ENCODE assay signal across 26 mouse cellular contexts in the genomic region with DNA sequence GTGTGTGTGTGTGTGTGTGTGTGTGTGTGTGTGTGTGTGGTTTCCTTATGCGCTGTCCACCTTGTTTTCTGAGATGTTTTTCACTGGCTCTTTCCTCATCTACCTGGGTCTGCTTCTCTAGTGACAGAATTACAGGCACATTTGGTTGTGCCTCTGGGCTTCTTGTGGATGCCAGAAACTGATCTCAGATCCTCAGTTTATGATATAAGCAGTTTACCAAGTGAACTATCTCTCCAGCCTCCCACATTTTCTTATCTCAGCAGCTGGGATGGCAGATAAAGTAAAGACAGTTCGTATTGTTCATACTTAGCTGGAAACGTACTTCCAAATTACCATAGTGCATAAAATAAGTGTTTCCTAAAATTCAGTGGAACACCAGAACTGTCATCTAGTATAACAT. TPM values are rescaled to one million over a fixed set of nuclear protein-coding genes. Genes with fewer than 3 reads are reported as not detected.
DNase-seq lines count a peak whose midpoint lies in the region; ATAC-seq and TF ChIP-seq lines count a peak whose summit lies in the region.
"Had no signal": no experiment of that assay in that cellular context is flagged by ENCODE, and none has a peak within 500 bp of the region (broad histone marks: within the 10 kb centered on the region; RNA-seq: fewer than 3 reads in every experiment).

No protein-coding gene starts in this region.

- ATAC-seq in G1E (ENCODE audit: extremely low read depth, insufficient number of reproducible peaks, low FRiP score, poor library complexity, severe bottlenecking) = peak; percentile 82
- ATAC-seq in liver, embryonic 12.5 days = peak; percentile 70
- peak; percentile 70 for ATAC-seq in liver, embryonic 16.5 days (ENCODE audit: low read depth)
- ATAC-seq in frontal cortex, adult (ENCODE audit: low TSS enrichment) = no peak
- ATAC-seq: forebrain, embryonic 14.5 days had no signal

- TF ChIP-seq CTCF in G1E (IDR thresholded peaks at IDR 0.05; ENCODE audit: low read depth, low read length) = no peak
- no peak for TF ChIP-seq CTCF in heart, adult 2 months (IDR thresholded peaks at IDR 0.05)

- WGBS in liver, embryonic 12.5 days (ENCODE audit: insufficient replicate concordance) = 26% methylated on average over 3 of the region's 3 CpGs
- 23% methylated on average over 3 of the region's 3 CpGs for WGBS in liver, embryonic 16.5 days (ENCODE audit: insufficient replicate concordance)
- WGBS in heart, adult 2 months = 58% methylated on average over 3 of the region's 3 CpGs
- 65% methylated on average over 3 of the region's 3 CpGs for WGBS in heart, embryonic 10.5 days

- H3K36me3 ChIP-seq in G1E (replicated peaks) = peaks cover 7% of the 10 kb centered on the region
- no peaks in the 10 kb centered on the region for H3K36me3 ChIP-seq in liver, embryonic 12.5 days
- no peaks in the 10 kb centered on the region for H3K36me3 ChIP-seq in liver, embryonic 16.5 days (ENCODE audit: control insufficient read depth, insufficient read depth)
- H3K36me3 ChIP-seq in heart, adult 2 months (ENCODE audit: control insufficient read depth, insufficient read depth, low read length) = no peaks in the 10 kb centered on the region
- no peaks in the 10 kb centered on the region for H3K36me3 ChIP-seq in heart, embryonic 10.5 days
- H3K36me3 ChIP-seq: embryonic facial prominence, embryonic 10.5 days; forebrain, embryonic 10.5 days; heart, embryonic 12.5 days; hindbrain, embryonic 15.5 days had no signal

- H3K27ac ChIP-seq in liver, embryonic 12.5 days = peak overlapping the region; percentile 84
- peak overlapping the region; percentile 57 for H3K27ac ChIP-seq in liver, embryonic 16.5 days (ENCODE audit: low read length)
- H3K27ac ChIP-seq in heart, adult 2 months = no peak overlapping the region
- no peak overlapping the region for H3K27ac ChIP-seq in heart, embryonic 10.5 days
- H3K27ac ChIP-seq: embryonic facial prominence, embryonic 10.5 days; forebrain, embryonic 10.5 days; hindbrain, embryonic 15.5 days had no signal

- peaks cover 4% of the 10 kb centered on the region for H3K9me3 ChIP-seq in G1E (replicated peaks)
- H3K9me3 ChIP-seq in liver, embryonic 12.5 days (replicated peaks) = no peaks in the 10 kb centered on the region
- no peaks in the 10 kb centered on the region for H3K9me3 ChIP-seq in liver, embryonic 16.5 days (replicated peaks; ENCODE audit: control insufficient read depth, low read length)
- H3K9me3 ChIP-seq in heart, embryonic 10.5 days = no peaks in the 10 kb centered on the region
- H3K9me3 ChIP-seq: embryonic facial prominence, embryonic 10.5 days; forebrain, embryonic 10.5 days; heart, embryonic 12.5 days; hindbrain, embryonic 15.5 days had no signal

- peak overlapping the region; percentile 45 for H3K4me2 ChIP-seq in liver, embryonic 12.5 days
- peak overlapping the region; percentile 27; the same call in 1 of the 2 replicates for H3K4me2 ChIP-seq in liver, embryonic 16.5 days (ENCODE audit: low read depth, low read length)
- H3K4me2 ChIP-seq: heart, embryonic 12.5 days; hindbrain, embryonic 15.5 days had no signal

- intact Hi-C loops in heart, adult 2 months (cut with DNase I) = no loop called here

- no peak for TF ChIP-seq POLR2A in heart, adult 2 months (IDR thresholded peaks at IDR 0.05; ENCODE audit: insufficient read depth, low read depth, low read length)

- H3K27me3 ChIP-seq in G1E (ENCODE audit: insufficient read depth, low read length) = no peaks in the 10 kb centered on the region
- no peaks in the 10 kb centered on the region for H3K27me3 ChIP-seq in liver, embryonic 12.5 days (replicated peaks)
- no peaks in the 10 kb centered on the region for H3K27me3 ChIP-seq in liver, embryonic 16.5 days (ENCODE audit: control insufficient read depth, insufficient read depth, low read depth, low read length)
- no peaks in the 10 kb centered on the region for H3K27me3 ChIP-seq in heart, adult 2 months (ENCODE audit: control insufficient read depth, insufficient read depth, low read length)
- no peaks in the 10 kb centered on the region for H3K27me3 ChIP-seq in heart, embryonic 10.5 days (ENCODE audit: insufficient read depth, poor library complexity, severe bottlenecking)
- H3K27me3 ChIP-seq: heart, embryonic 12.5 days; hindbrain, embryonic 15.5 days had no signal

- peak overlapping the region; percentile 47 for H3K9ac ChIP-seq in liver, embryonic 12.5 days
- no peak overlapping the region for H3K9ac ChIP-seq in liver, embryonic 16.5 days (ENCODE audit: low read depth, low read length)
- H3K9ac ChIP-seq in heart, adult 2 months (ENCODE audit: low read depth, low read length) = no peak overlapping the region
- H3K9ac ChIP-seq: heart, embryonic 12.5 days; hindbrain, embryonic 15.5 days had no signal

- TF ChIP-seq EP300 in heart, adult 2 months (IDR thresholded peaks at IDR 0.05; ENCODE audit: insufficient read depth, low read depth, low read length) = no peak

- H3K4me1 ChIP-seq in G1E (ENCODE audit: insufficient read depth, low read depth, low read length) = peaks cover 82% of the 10 kb centered on the region
- peaks cover 45% of the 10 kb centered on the region for H3K4me1 ChIP-seq in liver, embryonic 12.5 days
- peaks cover 27% of the 10 kb centered on the region for H3K4me1 ChIP-seq in liver, embryonic 16.5 days (ENCODE audit: control insufficient read depth, low read depth, low read length)
- H3K4me1 ChIP-seq in heart, adult 2 months (ENCODE audit: control insufficient read depth, insufficient read depth, low read length) = no peaks in the 10 kb centered on the region
- H3K4me1 ChIP-seq in heart, embryonic 10.5 days = peaks cover 4% of the 10 kb centered on the region; the same call in 1 of the 2 replicates
- H3K4me1 ChIP-seq: forebrain, embryonic 10.5 days; hindbrain, embryonic 15.5 days had no signal

- H3K79me2 ChIP-seq in heart, adult 2 months (replicated peaks; ENCODE audit: control insufficient read depth, insufficient read depth, low read length) = no peaks in the 10 kb centered on the region

- no peak for DNase-seq in G1E (ENCODE audit: low spot score)
- peak; percentile 73 for DNase-seq in c-Kit-positive CD71-positive TER-119-positive erythroid progenitor cells, embryonic 14.5 days (ENCODE audit: low spot score)
- DNase-seq in heart, adult 2 months = no peak
- no peak for DNase-seq in adrenal gland, adult 8-10 months
- no peak for DNase-seq in heart, embryonic 10.5 days (ENCODE audit: low spot score)
- DNase-seq: adrenal gland, adult 2 months; adrenal gland, postnatal 36 days; B cell, adult 2 months; cerebellum, adult 18-20 months; cerebellum, postnatal 10 days; gastrocnemius, postnatal 10 days; heart, adult 18-20 months had no signal

- peak overlapping the region; percentile 57 for H3K4me3 ChIP-seq in G1E (ENCODE audit: low read depth, low read length)
- no peak overlapping the region for H3K4me3 ChIP-seq in liver, embryonic 12.5 days
- H3K4me3 ChIP-seq in liver, embryonic 16.5 days (ENCODE audit: low read depth, low read length) = no peak overlapping the region
- H3K4me3 ChIP-seq in heart, adult 2 months = no peak overlapping the region
- H3K4me3 ChIP-seq in heart, embryonic 10.5 days = no peak overlapping the region
- H3K4me3 ChIP-seq: embryonic facial prominence, embryonic 10.5 days; forebrain, embryonic 10.5 days; heart, embryonic 12.5 days; hindbrain, embryonic 15.5 days had no signal

RNA-seq across cellular contexts. Expression of a gene that starts 5.5 kb away (rescaled TPM):
- 5.7 and 6.8 TPM in 2 replicates for total RNA-seq in G1E (2014; fragmentation: Nextera tagmentation)
- total RNA-seq in G1E (2017) = 0.66 and 0.81 TPM in 2 replicates
- 0.19 and 0.26 TPM in 2 replicates for polyA plus RNA-seq in G1E (2012)
- 0.25 TPM in 1 of 2 replicates, not detected in the other for polyA plus RNA-seq in liver, embryonic 12.5 days (2016; fragmentation: Nextera tagmentation; extraction: Ambion mirVana)
- polyA plus RNA-seq in liver, embryonic 16.5 days (2015; fragmentation: Nextera tagmentation; extraction: Ambion mirVana) = 0.11 TPM in 1 of 2 replicates, not detected in the other
- total RNA-seq in heart, adult 2 months (2021) = not detected
- polyA plus RNA-seq in heart, adult 2 months (2012; rRNA removed) = not detected in 2 replicates
- total RNA-seq in adrenal gland, adult 8-10 months (2022) = not detected
- polyA plus RNA-seq in heart, embryonic 10.5 days (2016; fragmentation: Nextera tagmentation; extraction: Ambion mirVana) = 0.06 and 0.07 TPM in 2 replicates
- total RNA-seq: adrenal gland, adult 2 months; adrenal gland, postnatal 36 days; gastrocnemius, postnatal 10 days; gastrocnemius, postnatal 4 days; heart, adult 18-20 months; heart, postnatal 25 days had no signal
- polyA plus RNA-seq: adrenal gland, adult 2 months; embryonic facial prominence, embryonic 10.5 days; forebrain, embryonic 10.5 days; forebrain, embryonic 14.5 days; frontal cortex, adult 2 months; heart, embryonic 16.5 days; hindbrain, embryonic 11.5 days; hindbrain, embryonic 15.5 days; intestine, embryonic 14.5 days had no signal

RNA-seq across cellular contexts. Expression of a gene that starts 14.0 kb away (rescaled TPM):
- total RNA-seq in G1E (2014; fragmentation: Nextera tagmentation) = 164 and 185 TPM in 2 replicates
- total RNA-seq in G1E (2017) = 253 TPM in 2 replicates
- polyA plus RNA-seq in G1E (2012) = 199 and 228 TPM in 2 replicates
- 135 and 142 TPM in 2 replicates for polyA plus RNA-seq in liver, embryonic 12.5 days (2016; fragmentation: Nextera tagmentation; extraction: Ambion mirVana)
- 100 and 102 TPM in 2 replicates for polyA plus RNA-seq in liver, embryonic 16.5 days (2015; fragmentation: Nextera tagmentation; extraction: Ambion mirVana)
- total RNA-seq in heart, adult 2 months (2021) = 10 to 100 TPM; 27.4 to 30.2 TPM
- polyA plus RNA-seq in heart, adult 2 months (2012; rRNA removed) = 16.9 and 25.6 TPM in 2 replicates
- 10 to 100 TPM; 42.3 to 50.6 (median 43.3) TPM for total RNA-seq in adrenal gland, adult 8-10 months (2022)
- polyA plus RNA-seq in heart, embryonic 10.5 days (2016; fragmentation: Nextera tagmentation; extraction: Ambion mirVana) = 65.1 and 80.8 TPM in 2 replicates

Comparison
In these comparisons a context has a peak if more than half of its experiments do, and no peak if none do; other contexts are left out.
1. H3K27ac ChIP-seq: peak in liver, embryonic 12.5 days (single experiment) and liver, embryonic 16.5 days (single experiment); none in heart, adult 2 months (single experiment) and heart, embryonic 10.5 days (single experiment).